Mouse (Mus musculus): ENCODE results near the gene Smco2.

The Smco2 gene

GRCm38 (mm10) chr6:146901929-146902328 is 52.0 kb downstream of the Smco2 start:
- DNase-seq (ENCODE audit: low spot score): no peak

GRCm38 (mm10) chr6:146903632-146904031 is 53.7 kb downstream of the Smco2 start:
- DNase-seq (ENCODE audit: low spot score): no peak

GRCm38 (mm10) chr6:146904707-146905106 is 54.8 kb downstream of the Smco2 start:
- no peak for DNase-seq (ENCODE audit: low spot score)

GRCm38 (mm10) chr6:146906000-146906786 is 56.3 kb downstream of the Smco2 start:
- DNase-seq (ENCODE audit: low spot score): no peak

- DNase-seq (ENCODE audit: low spot score): no peak
Observed at GRCm38 (mm10) chr6:146907061-146907794, 57.3 kb downstream of the Smco2 start.

- DNase-seq (ENCODE audit: low spot score): no peak
Observed at GRCm38 (mm10) chr6:146907795-146908190, 57.9 kb downstream of the Smco2 start.

GRCm38 (mm10) chr6:146908801-146909200 is 58.9 kb downstream of the Smco2 start:
- no peak for DNase-seq (ENCODE audit: low spot score)

GRCm38 (mm10) chr6:146909725-146910489 is 60.0 kb downstream of the Smco2 start:
- no peak for DNase-seq (ENCODE audit: low spot score)

- DNase-seq (ENCODE audit: low spot score): no peak
Observed at GRCm38 (mm10) chr6:146910801-146911200, 60.9 kb downstream of the Smco2 start.

GRCm38 (mm10) chr6:146912835-146913488 is 63.1 kb downstream of the Smco2 start:
- DNase-seq (ENCODE audit: low spot score): no peak

- no peak for DNase-seq (ENCODE audit: low spot score)
Observed at GRCm38 (mm10) chr6:146913489-146914198, 63.7 kb downstream of the Smco2 start.

GRCm38 (mm10) chr6:146915808-146916207 is 65.9 kb downstream of the Smco2 start:
- DNase-seq (ENCODE audit: low spot score): no peak

- DNase-seq (ENCODE audit: low spot score): no peak
Observed at GRCm38 (mm10) chr6:146917396-146917795, 67.5 kb downstream of the Smco2 start.

GRCm38 (mm10) chr6:146918341-146918740 is 68.4 kb downstream of the Smco2 start:
- no peak for DNase-seq (ENCODE audit: low spot score)

Measured in urinary bladder, postnatal 25 days (tissue).